Mouse (Mus musculus) CH12.LX (cell line): Measurements from ENCODE around the gene Slc13a2. TPM values are rescaled to one million over a fixed set of nuclear protein-coding genes. Genes with fewer than 3 reads are reported as not detected.

ENCODE experiments used
- DNase-seq: peaks from one replicate; pipeline ENCODE4 v3.0.0-alpha.2; 2013; ENCODE audit errors: extremely low read depth
- H3K27ac ChIP-seq: 2 replicates; pipeline ENCODE4 v1.5.1; 2012; ENCODE audit warnings: low read depth, mild to moderate bottlenecking, control low read depth, moderate library complexity; ENCODE audit not compliant: insufficient read depth
- H3K27me3 ChIP-seq: replicated peaks from 2 replicates; pipeline ENCODE3; 2012; ENCODE audit warnings: inconsistent platforms
- H3K36me3 ChIP-seq, 2 experiments: replicated peaks in 1 of 2; 2 replicates each; pipeline versions ENCODE3 to v1.6.1; 2012; ENCODE audit warnings: inconsistent platforms in 1 of 2, low read length in 1 of 2, mild to moderate bottlenecking in 1 of 2, mixed read lengths in 1 of 2, moderate library complexity in 1 of 2; ENCODE audit not compliant: control insufficient read depth in 1 of 2, insufficient read depth in 1 of 2
- H3K4me1 ChIP-seq, 2 experiments: 2 replicates each; pipeline ENCODE4 v1.6.1; 2012; ENCODE audit warnings: inconsistent platforms in 1 of 2, moderate library complexity in 1 of 2; ENCODE audit not compliant: insufficient read depth in 2 of 2, control insufficient read depth in 1 of 2
- H3K4me2 ChIP-seq: 2 replicates; pipeline ENCODE4 v1.6.1; 2012; ENCODE audit warnings: low read depth, mild to moderate bottlenecking, control low read depth; ENCODE audit not compliant: poor library complexity, insufficient read depth, severe bottlenecking
- H3K4me3 ChIP-seq, 3 experiments: fragments of 150-350 bp in 1 of 3; sonication (generic) in 1 of 3; replicated peaks in 1 of 3; 2 replicates each; pipeline versions ENCODE3 to v1.5.1; 2011 to 2012; ENCODE audit warnings: low read depth in 2 of 3, low read length in 2 of 3, mild to moderate bottlenecking in 2 of 3, moderate library complexity in 2 of 3, control low read depth in 1 of 3, improper control_type of control experiment in 1 of 3, inconsistent platforms in 1 of 3, mixed read lengths in 1 of 3; ENCODE audit not compliant: poor library complexity in 1 of 3
- H3K79me2 ChIP-seq: replicated peaks from 2 replicates; pipeline ENCODE4 v1.6.1; 2012; ENCODE audit warnings: mild to moderate bottlenecking, moderate library complexity; ENCODE audit not compliant: control insufficient read depth, poor library complexity, insufficient read depth, severe bottlenecking; ENCODE audit errors: extremely low read depth
- H3K9ac ChIP-seq: 2 replicates; pipeline ENCODE4 v1.6.1; 2012; ENCODE audit warnings: low read depth, mild to moderate bottlenecking, control low read depth, moderate library complexity; ENCODE audit not compliant: insufficient read depth
- H3K9me3 ChIP-seq: replicated peaks from 2 replicates; pipeline ENCODE3; 2012; ENCODE audit warnings: low read length, inconsistent platforms, mixed read lengths
- BHLHE40 ChIP-seq: IDR thresholded peaks from 2 replicates; pipeline ENCODE4 v1.6.1; 2011; ENCODE audit warnings: mild to moderate bottlenecking, low read depth, low read length, improper control_type of control experiment
- CHD1 ChIP-seq: IDR thresholded peaks from 2 replicates; pipeline ENCODE4 v1.6.1; 2012; ENCODE audit warnings: low read depth, low read length, improper control_type of control experiment, inconsistent platforms
- CHD2 ChIP-seq: IDR thresholded peaks from 2 replicates; pipeline ENCODE4 v1.6.1; 2011; ENCODE audit warnings: low read length, improper control_type of control experiment
- ELF1 ChIP-seq: IDR thresholded peaks from 2 replicates; pipeline ENCODE4 v1.6.1; 2014; ENCODE audit warnings: low read depth, mild to moderate bottlenecking, inconsistent platforms, low read length, improper control_type of control experiment
- EP300 ChIP-seq: IDR thresholded peaks from 2 replicates; pipeline ENCODE4 v1.6.1; 2011; ENCODE audit warnings: low read length, improper control_type of control experiment
- ETS1 ChIP-seq: conservative IDR thresholded peaks from 2 replicates; pipeline ENCODE4 v1.6.1; 2012; ENCODE audit warnings: low read depth, mild to moderate bottlenecking, inconsistent platforms, low read length, improper control_type of control experiment, moderate library complexity
- IRF4 ChIP-seq: IDR thresholded peaks from 2 replicates; pipeline ENCODE4 v1.6.1; 2014; ENCODE audit warnings: low read depth, mild to moderate bottlenecking, inconsistent platforms, low read length, improper control_type of control experiment
- MAZ ChIP-seq: IDR thresholded peaks from 2 replicates; pipeline ENCODE4 v1.6.1; 2012; ENCODE audit warnings: low read depth, mild to moderate bottlenecking, inconsistent platforms, low read length, improper control_type of control experiment, moderate library complexity
- MXI1 ChIP-seq: IDR thresholded peaks from 2 replicates; pipeline ENCODE4 v1.6.1; 2011; ENCODE audit warnings: mild to moderate bottlenecking, low read depth, low read length, improper control_type of control experiment
- NELFE ChIP-seq: IDR thresholded peaks from 2 replicates; pipeline ENCODE4 v1.6.1; 2011; ENCODE audit warnings: low read depth, low read length, improper control_type of control experiment
- PAX5 ChIP-seq: IDR thresholded peaks from 2 replicates; pipeline ENCODE4 v1.6.1; 2012; ENCODE audit warnings: low read length, inconsistent platforms, mixed read lengths
- POLR2A ChIP-seq: IDR thresholded peaks from 2 replicates; pipeline ENCODE4 v1.6.1; 2011; ENCODE audit warnings: low read depth, mild to moderate bottlenecking, improper control_type of control experiment, low read length
- POLR2AphosphoS2 ChIP-seq: IDR thresholded peaks from 2 replicates; pipeline ENCODE4 v1.6.1; 2011; ENCODE audit warnings: low read depth, low read length, improper control_type of control experiment
- TBP ChIP-seq: conservative IDR thresholded peaks from 2 replicates; pipeline ENCODE4 v1.6.1; 2011; ENCODE audit warnings: low read depth, low read length, improper control_type of control experiment
- TCF12 ChIP-seq: IDR thresholded peaks from 2 replicates; pipeline ENCODE4 v1.6.1; 2014; ENCODE audit warnings: low read depth, mild to moderate bottlenecking, inconsistent platforms, low read length, improper control_type of control experiment
- dilution Hi-C: fragments of 300-500 bp; cut with MboI; formaldehyde crosslinking; loops from 2 replicates; pipeline ENCODE4 v1.14.3; 2020; ENCODE audit warnings: low sequenced_read_pairs; ENCODE audit not compliant: extremely low pct_unique_long_range_greater_than_20kb, extremely low pct_ligation_motif_present
- in situ Hi-C: fragments of 300-500 bp; cut with MboI; formaldehyde crosslinking; loops from 3 replicates; pipeline ENCODE4 v1.14.3; 2019; ENCODE audit warnings: low sequenced_read_pairs, low pct_ligation_motif_present, low pct_unique_long_range_greater_than_20kb, mixed read lengths
- polyA plus RNA-seq: library from polyadenylated mRNA; unstranded; fragments of >175 nt; gene quantifications from 2 replicates; pipeline ENCODE4 v1.2.1, GENCODE M21; 2012; ENCODE audit warnings: low read depth; ENCODE audit not compliant: insufficient read length
- total RNA-seq, 2 experiments: library from RNA; depleted of rRNA; stranded (reverse); fragments of 300-350 nt in 1 of 2; fragments of >200 nt in 1 of 2; gene quantifications; 2 replicates each; pipeline ENCODE4 v1.2.3; 2012 to 2014

Gene Slc13a2
- total and polyA plus RNA-seq, 3 experiments: not detected

DNA sequence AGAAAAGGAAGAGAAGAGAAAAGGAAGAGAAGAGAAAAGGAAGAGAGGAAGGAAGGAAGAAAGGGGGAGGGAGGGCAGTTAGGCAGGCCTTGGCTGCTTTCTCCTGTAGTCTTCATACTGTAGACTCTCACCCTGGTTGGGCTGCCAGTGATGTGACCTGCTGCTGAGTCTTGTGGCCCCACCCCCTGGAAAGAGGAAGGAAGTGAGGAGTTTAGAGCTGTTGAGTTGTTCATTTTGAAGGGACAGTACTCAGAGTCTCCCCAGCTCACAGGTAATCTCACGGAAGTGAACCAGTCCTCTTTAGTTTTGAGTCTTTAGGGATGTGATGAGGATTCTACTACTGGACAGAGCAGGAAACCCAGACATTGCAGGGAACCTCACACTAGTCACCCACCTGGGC lies 68.9 kb downstream of the Slc13a2 start:
- dilution Hi-C loops (no loop called here), in situ Hi-C loops (no loop called here)

DNA sequence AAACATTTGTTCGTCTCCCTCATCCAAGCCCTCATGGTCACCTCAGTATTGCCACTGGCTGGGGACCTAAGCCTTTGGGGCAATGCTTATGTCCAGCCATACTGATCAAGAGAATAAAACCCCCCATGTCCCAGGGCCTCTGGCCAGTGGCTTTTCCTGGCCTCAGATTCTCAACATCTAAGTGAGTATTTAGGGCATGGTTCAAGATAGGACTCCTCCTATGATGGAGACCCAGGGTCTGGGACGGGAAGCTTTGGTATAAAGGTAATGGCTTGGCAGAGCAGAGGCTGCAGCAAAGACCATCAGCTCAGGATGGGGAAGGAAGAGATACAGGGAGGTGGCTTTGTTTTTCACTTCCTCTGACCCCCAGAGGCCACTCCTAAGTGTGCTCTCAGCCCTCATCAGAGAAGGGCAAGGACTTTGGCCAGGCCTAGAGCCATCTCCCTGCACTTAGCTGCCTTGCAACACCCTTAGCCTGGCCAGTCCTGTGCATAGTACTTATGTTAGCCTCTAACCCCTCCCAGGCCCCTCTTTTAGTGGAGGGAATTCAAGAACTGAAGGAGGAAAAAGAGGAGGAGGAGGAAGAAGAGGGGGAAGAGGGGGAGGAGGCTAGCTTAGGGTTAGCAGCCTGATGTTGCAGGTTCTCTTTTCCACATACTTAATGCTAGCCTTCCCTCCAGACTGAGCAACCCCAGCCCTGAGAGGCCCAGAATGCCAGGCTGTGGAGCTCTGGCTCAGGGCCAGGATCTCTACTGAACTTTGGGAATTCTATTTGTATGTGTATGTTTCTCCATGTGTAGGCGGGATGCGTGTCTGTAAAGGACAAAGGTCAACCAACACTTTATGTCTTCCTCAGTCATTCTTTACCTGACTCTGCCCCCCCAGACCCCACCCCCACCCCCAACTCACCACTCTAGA lies 72.3 kb downstream of the Slc13a2 start:
- TF ChIP-seq ETS1: no peak
- TF ChIP-seq IRF4: peak; percentile 48
- TF ChIP-seq ELF1: no peak
- 0 out of 2 replicates have a peak, but pooled peaks have one; percentile 40 for TF ChIP-seq MAZ
- TF ChIP-seq EP300: no peak
- TF ChIP-seq POLR2A: 0 out of 2 replicates have a peak, but pooled peaks have one; percentile 11
- TF ChIP-seq CHD2: 0 out of 2 replicates have a peak, but pooled peaks have one; percentile 39
- no peak for TF ChIP-seq MXI1
- peak; percentile 28; the same call in 1 of the 2 replicates for TF ChIP-seq POLR2AphosphoS2
- TF ChIP-seq BHLHE40: no peak
- TF ChIP-seq, all 38 proteins: peak for 5
- no peaks in the 10 kb centered on the region for H3K9me3 ChIP-seq
- peaks cover 6 to 28% of the 10 kb centered on the region in 2 experiments for H3K36me3 ChIP-seq

More for the DNA sequence above, 68.9 kb downstream of the Slc13a2 start:
- no peaks in the 10 kb centered on the region for H3K9me3 ChIP-seq
- TF ChIP-seq POLR2A (peak; percentile 68), PAX5 (no peak), ELF1 (peak; percentile 70), TBP (peak; percentile 50), NELFE (peak; percentile 47; the same call in 1 of the 2 replicates), CHD1 (no peak), TCF12 (peak; percentile 55; the same call in 1 of the 2 replicates)
- no peak overlapping the region; the same call in 1 of the 2 replicates for H3K4me2 ChIP-seq
- peaks cover 6 to 22% of the 10 kb centered on the region in 2 experiments for H3K36me3 ChIP-seq
- peak; percentile 81 for DNase-seq
- peaks cover 21 to 52% of the 10 kb centered on the region in 2 experiments for H3K4me1 ChIP-seq
- no peaks in the 10 kb centered on the region for H3K79me2 ChIP-seq
- no peak overlapping the region for H3K4me3 ChIP-seq
- H3K27ac ChIP-seq: no peak overlapping the region
- no peak overlapping the region for H3K9ac ChIP-seq
- H3K27me3 ChIP-seq: no peaks in the 10 kb centered on the region

More for the DNA sequence above, 72.3 kb downstream of the Slc13a2 start:
- no peaks in the 10 kb centered on the region for H3K27me3 ChIP-seq
- dilution Hi-C loops: no loop called here
- peaks cover 37 to 77% of the 10 kb centered on the region in 2 experiments for H3K4me1 ChIP-seq
- no peak overlapping the region for H3K4me3 ChIP-seq
- H3K9ac ChIP-seq: no peak overlapping the region
- peaks cover 1% of the 10 kb centered on the region; the same call in 1 of the 2 replicates for H3K79me2 ChIP-seq
- in situ Hi-C loops: no loop called here
- H3K27ac ChIP-seq: peak overlapping the region; percentile 35; the same call in 1 of the 2 replicates
- DNase-seq: peak; percentile 33
- no peak overlapping the region; the same call in 1 of the 2 replicates for H3K4me2 ChIP-seq
